Mouse (Mus musculus) spleen, adult 12 weeks (tissue): Measurements from ENCODE around the gene Tmem135.

Experiments
- DNase-seq: peaks from one replicate; pipeline ENCODE4 v3.0.0; 2022; ENCODE audit warnings: low spot score

Tmem135 gene

GRCm38 (mm10) chr7:89404081-89404733 lies at the start of gene Tmem135, which contains the start of gene Fzd4:
TSS of gene Tmem135 (minus strand) at chr7:89404222.
TSS of gene Fzd4 (plus strand) at chr7:89404355.
- peak; percentile 49 for DNase-seq

- DNase-seq = no peak
These were observed 46.3 kb upstream of the Tmem135 start for GRCm38 (mm10) chr7:89450312-89450711.

- DNase-seq = no peak
These were observed 41.1 kb upstream of the Tmem135 start for GRCm38 (mm10) chr7:89445137-89445536.

- no peak for DNase-seq
These were observed 38.2 kb upstream of the Tmem135 start for GRCm38 (mm10) chr7:89442242-89442641.

GRCm38 (mm10) chr7:89441291-89441690 lies 37.3 kb upstream of the Tmem135 start:
- DNase-seq = no peak

GRCm38 (mm10) chr7:89437589-89437988 lies 33.6 kb upstream of the Tmem135 start:
- DNase-seq = no peak

- no peak for DNase-seq
These were observed 32.4 kb upstream of the Tmem135 start for GRCm38 (mm10) chr7:89436404-89436803.

- no peak for DNase-seq
These were observed 30.0 kb upstream of the Tmem135 start for GRCm38 (mm10) chr7:89433893-89434616.

GRCm38 (mm10) chr7:89433193-89433892 lies 29.3 kb upstream of the Tmem135 start:
- no peak for DNase-seq

- DNase-seq = no peak
These were observed 27.2 kb upstream of the Tmem135 start for GRCm38 (mm10) chr7:89431185-89431584.

- no peak for DNase-seq
These were observed 25.3 kb upstream of the Tmem135 start for GRCm38 (mm10) chr7:89429326-89429725.

GRCm38 (mm10) chr7:89428804-89429203 lies 24.8 kb upstream of the Tmem135 start:
- no peak for DNase-seq

- no peak for DNase-seq
These were observed 23.1 kb upstream of the Tmem135 start for GRCm38 (mm10) chr7:89427101-89427500.

GRCm38 (mm10) chr7:89425803-89426725 lies 22.0 kb upstream of the Tmem135 start:
- no peak for DNase-seq

GRCm38 (mm10) chr7:89424659-89425058 lies 20.6 kb upstream of the Tmem135 start:
- DNase-seq = no peak

- DNase-seq = no peak
These were observed 19.8 kb upstream of the Tmem135 start for GRCm38 (mm10) chr7:89423688-89424255.

- DNase-seq = no peak
These were observed 19.2 kb upstream of the Tmem135 start for GRCm38 (mm10) chr7:89423194-89423593.

- no peak for DNase-seq
These were observed 18.6 kb upstream of the Tmem135 start for GRCm38 (mm10) chr7:89422650-89423049.

- DNase-seq = no peak
These were observed 17.3 kb upstream of the Tmem135 start for GRCm38 (mm10) chr7:89421294-89421693.

- no peak for DNase-seq
These were observed 15.1 kb upstream of the Tmem135 start for GRCm38 (mm10) chr7:89418917-89419679.
